Mouse (Mus musculus): ENCODE measurements at regions not wholly inside any gene's neighbourhood (a gene's known extent, or its start where the extent isn't known, plus 50 kb on each side); places are given as distances from the start of the nearest gene placed in this dataset.

GRCm38 (mm10) chr12:107085058-107085905 lies 403.1 kb upstream of the 3110018I06Rik start:
- no peak for ATAC-seq (ENCODE audit: poor library complexity, severe bottlenecking)

GRCm38 (mm10) chr12:107085906-107086655 lies 402.4 kb upstream of the 3110018I06Rik start:
- ATAC-seq (ENCODE audit: poor library complexity, severe bottlenecking), result no peak

GRCm38 (mm10) chr12:107092151-107092550 lies 396.3 kb upstream of the 3110018I06Rik start:
- ATAC-seq (ENCODE audit: poor library complexity, severe bottlenecking), result no peak

GRCm38 (mm10) chr12:107093326-107093725 lies 395.1 kb upstream of the 3110018I06Rik start:
- ATAC-seq (ENCODE audit: poor library complexity, severe bottlenecking), result no peak

DNA sequence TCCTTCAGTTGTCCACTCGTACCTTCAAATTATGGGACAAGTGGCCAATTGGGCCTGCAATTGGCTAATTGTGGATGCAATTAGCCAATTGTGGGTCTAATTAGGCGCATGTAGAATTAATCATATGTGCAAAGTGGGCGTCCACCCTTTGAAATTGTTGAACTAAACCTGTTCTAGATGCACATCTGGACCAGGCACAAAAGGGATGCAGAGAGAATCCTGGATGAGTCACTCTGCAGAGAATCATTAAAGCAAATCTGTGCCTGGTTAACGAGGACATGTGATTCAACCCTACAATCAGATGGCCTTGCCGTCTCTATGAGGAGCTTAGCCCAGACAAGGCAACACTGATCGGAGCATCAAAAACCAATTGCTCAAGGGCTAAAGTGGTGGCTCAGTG lies 393.0 kb upstream of the 3110018I06Rik start:
- ATAC-seq (ENCODE audit: poor library complexity, severe bottlenecking), result no peak

GRCm38 (mm10) chr12:107104570-107104969 lies 383.9 kb upstream of the 3110018I06Rik start:
- no peak for ATAC-seq (ENCODE audit: poor library complexity, severe bottlenecking)

DNA sequence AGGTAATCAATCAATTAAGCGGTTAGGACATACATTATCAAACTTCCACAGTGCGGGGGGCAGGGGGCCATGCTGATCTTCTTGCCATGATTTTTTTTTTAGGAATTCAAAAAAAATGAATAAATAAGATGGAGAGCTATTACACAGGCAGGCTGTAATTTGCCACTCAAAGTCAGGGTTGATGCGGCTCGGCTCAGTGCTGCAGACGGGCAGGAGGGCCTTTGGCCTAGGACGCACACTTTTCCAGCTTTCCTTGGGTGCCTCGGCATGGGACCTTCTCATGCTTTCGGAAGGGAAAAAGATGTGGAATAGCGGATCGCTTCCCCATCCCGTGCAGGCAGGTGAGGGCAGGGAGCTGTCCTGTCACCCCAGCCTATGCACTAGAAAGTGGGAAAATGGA lies 383.4 kb upstream of the 3110018I06Rik start:
- ATAC-seq (ENCODE audit: poor library complexity, severe bottlenecking), result no peak

GRCm38 (mm10) chr12:107111908-107112770 lies 376.3 kb upstream of the 3110018I06Rik start:
- ATAC-seq (ENCODE audit: poor library complexity, severe bottlenecking), result no peak

DNA sequence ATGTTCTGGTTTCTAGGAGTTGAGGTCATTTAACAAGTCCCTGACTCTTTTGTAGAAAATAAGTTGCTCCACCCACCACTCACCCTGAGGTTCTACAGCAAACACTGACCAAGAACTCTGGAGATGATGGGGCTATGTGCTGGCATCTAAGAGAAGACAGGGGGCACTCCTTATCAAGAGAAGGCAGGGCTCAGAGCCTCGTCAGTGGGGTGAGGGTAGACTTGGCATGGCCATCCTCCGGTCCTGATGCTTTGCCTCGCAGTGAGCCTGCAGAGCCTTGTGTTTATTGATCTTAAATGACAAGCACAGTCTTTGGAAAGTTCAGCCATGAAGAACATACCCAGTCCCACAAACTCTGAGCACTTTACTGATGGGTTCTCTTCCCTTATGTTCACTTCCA lies 370.1 kb upstream of the 3110018I06Rik start:
- ATAC-seq (ENCODE audit: poor library complexity, severe bottlenecking), result no peak

GRCm38 (mm10) chr12:107119076-107119475 lies 369.4 kb upstream of the 3110018I06Rik start:
- ATAC-seq (ENCODE audit: poor library complexity, severe bottlenecking), result no peak

DNA sequence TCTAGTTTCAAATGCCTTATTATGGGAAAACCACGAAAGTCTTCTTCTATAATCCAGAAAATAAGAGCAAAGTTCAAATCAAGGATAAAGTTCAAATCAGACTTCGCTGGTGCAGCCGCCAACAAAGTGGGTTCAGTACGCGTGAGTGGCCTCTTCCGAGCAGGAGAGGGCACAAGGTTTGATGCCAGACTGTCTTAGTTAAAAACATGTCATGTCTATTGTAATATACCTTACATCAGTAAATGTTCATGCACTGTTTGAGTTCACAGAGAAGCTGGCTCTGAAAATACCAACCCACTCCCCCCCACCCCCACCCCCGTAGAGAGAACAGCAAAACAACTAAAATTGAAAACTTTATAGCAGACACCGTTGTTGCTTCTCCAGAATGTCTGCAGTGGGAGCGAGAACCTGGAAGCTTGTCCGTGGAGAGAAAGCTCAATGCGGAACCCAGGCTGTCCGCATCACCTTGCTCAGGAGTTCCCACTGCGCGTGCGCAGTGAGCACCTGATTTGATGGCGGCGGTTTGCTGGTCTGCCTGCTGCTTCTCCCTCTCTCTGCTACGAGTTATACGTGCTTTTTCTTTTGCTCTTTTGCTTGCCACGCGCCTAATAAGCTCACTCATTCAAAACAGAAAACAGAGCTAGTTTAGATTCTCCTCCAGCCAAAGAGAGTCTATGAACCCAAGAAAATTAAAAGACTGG lies 367.8 kb upstream of the 3110018I06Rik start:
- ATAC-seq (ENCODE audit: poor library complexity, severe bottlenecking), result no peak

DNA sequence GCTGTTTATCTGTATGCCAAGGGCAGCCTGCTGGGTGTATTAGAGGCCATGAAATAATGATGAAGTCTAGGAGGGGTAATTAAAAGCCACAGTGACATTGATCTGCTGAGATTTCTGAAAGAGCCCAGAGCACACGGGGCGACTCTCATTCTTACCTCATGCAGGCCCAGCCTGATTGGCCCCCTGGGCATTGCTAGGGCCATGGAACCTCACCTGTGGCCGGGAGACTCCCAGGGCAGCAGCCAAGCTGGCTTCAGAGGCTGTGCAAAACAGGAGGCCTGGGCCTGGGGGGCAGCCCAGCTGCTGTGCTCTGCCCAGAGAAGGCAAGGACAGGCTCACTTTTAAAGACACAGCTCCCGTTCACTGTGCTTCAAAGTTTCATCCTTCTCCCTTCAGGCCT lies 366.4 kb upstream of the 3110018I06Rik start:
- ATAC-seq (ENCODE audit: poor library complexity, severe bottlenecking), result no peak

DNA sequence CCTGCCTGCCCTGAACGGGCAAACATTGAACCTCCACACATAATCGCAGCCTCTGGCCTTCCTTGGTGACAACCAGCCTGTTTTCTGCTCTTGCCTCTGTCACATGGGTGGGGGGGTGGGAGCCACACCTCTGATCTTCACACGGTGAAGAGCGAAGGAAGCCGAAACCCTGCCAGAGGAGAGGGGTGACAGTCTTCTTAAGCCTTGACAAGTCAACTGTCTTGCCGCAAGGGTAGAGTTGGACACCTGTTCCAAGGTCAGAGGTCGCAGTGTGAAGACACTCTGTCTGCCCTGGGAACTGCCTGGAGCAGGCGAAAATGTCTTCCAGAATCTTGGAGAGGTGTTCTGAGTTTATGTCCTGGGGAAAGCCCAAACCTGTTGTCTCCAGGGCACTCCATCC lies 364.8 kb upstream of the 3110018I06Rik start:
- no peak for ATAC-seq (ENCODE audit: poor library complexity, severe bottlenecking)

- ATAC-seq (ENCODE audit: poor library complexity, severe bottlenecking), result no peak
Observed at GRCm38 (mm10) chr12:107124263-107124885, 364.1 kb upstream of the 3110018I06Rik start.

- no peak for ATAC-seq (ENCODE audit: poor library complexity, severe bottlenecking)
Observed at GRCm38 (mm10) chr12:107125201-107125600, 363.2 kb upstream of the 3110018I06Rik start.

- ATAC-seq (ENCODE audit: poor library complexity, severe bottlenecking), result no peak
Observed at GRCm38 (mm10) chr12:107126056-107126455, 362.4 kb upstream of the 3110018I06Rik start.

DNA sequence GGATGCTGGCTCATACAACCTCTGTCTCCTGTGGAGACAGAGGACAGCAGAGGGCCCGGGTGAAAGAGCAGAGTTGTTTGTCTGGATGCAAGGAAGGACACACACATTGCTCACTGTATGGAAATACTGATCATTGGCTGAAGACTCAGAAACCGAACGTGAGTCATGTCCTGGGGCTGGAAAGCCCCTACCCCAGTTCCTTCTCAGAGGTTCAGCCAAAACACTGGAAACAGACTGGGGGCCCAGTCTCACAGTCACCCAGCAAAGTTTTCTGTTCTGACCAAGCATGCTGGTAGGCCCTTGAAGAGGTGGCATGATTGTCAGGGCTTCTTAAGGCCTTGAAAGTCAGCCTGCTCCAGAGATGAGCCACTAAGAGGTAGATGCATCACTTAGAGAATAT lies 360.8 kb upstream of the 3110018I06Rik start:
- no peak for ATAC-seq (ENCODE audit: poor library complexity, severe bottlenecking)

GRCm38 (mm10) chr12:107129232-107129631 lies 359.2 kb upstream of the 3110018I06Rik start:
- ATAC-seq (ENCODE audit: poor library complexity, severe bottlenecking), result no peak

GRCm38 (mm10) chr12:107131351-107131750 lies 357.1 kb upstream of the 3110018I06Rik start:
- ATAC-seq (ENCODE audit: poor library complexity, severe bottlenecking), result no peak

DNA sequence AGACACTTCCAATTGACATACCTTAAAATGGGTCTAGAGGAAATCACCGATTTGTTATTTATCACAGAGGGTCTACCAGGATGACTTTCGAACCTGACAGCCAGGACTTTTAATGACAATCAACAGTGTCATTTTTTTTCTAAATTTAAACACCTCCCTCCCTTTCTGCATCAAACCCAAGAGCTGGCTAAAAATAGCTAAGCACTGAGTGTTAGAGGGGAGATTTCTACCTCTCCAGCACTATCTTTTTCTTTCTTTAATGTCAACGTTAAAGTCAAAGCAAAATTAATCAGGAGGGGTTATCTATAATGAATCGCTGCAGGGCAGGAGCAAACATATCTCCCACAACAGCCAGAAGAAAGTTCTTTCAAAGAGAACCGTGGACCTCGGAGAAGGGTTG lies 356.6 kb upstream of the 3110018I06Rik start:
- ATAC-seq (ENCODE audit: poor library complexity, severe bottlenecking), result no peak

All from megakaryocyte, adult 5-6 weeks (primary cell).